Mouse (Mus musculus) midbrain, embryonic 11.5 days (tissue): Measurements from ENCODE around the gene Slc7a5. TPM values are rescaled to one million over a fixed set of nuclear protein-coding genes. Genes with fewer than 3 reads are reported as not detected.

Source experiments
- ATAC-seq: fragments of 200-750 bp; cut with Nextera tagmentation; 2 replicates; pipeline ENCODE4 v1.8.0; 2017; ENCODE audit warnings: moderate TSS enrichment, moderate library complexity; ENCODE audit not compliant: low FRiP score
- DNase-seq: peaks from one replicate; pipeline ENCODE4 v3.0.0; 2015; ENCODE audit warnings: low spot score; ENCODE audit errors: missing footprints
- H3K27ac ChIP-seq: fragments of 300-500 bp; sonication (generic); 2 replicates; pipeline ENCODE4 v1.5.1; 2014; ENCODE audit warnings: low read depth, low read length
- H3K27me3 ChIP-seq: fragments of 300-500 bp; sonication (generic); 2 replicates; pipeline ENCODE4 v1.6.1; 2014; ENCODE audit warnings: mild to moderate bottlenecking, low read length, moderate library complexity, mixed read lengths; ENCODE audit not compliant: control insufficient read depth, insufficient read depth
- H3K36me3 ChIP-seq: fragments of 300-500 bp; sonication (generic); 2 replicates; pipeline ENCODE4 v1.6.1; 2014; ENCODE audit warnings: mild to moderate bottlenecking, low read length, moderate library complexity, mixed read lengths; ENCODE audit not compliant: control insufficient read depth, insufficient read depth
- H3K4me1 ChIP-seq: fragments of 300-500 bp; sonication (generic); 2 replicates; pipeline ENCODE4 v1.6.1; 2014; ENCODE audit warnings: low read length; ENCODE audit not compliant: control insufficient read depth, insufficient read depth
- H3K4me2 ChIP-seq: fragments of 300-500 bp; sonication (generic); 2 replicates; pipeline ENCODE4 v1.6.1; 2014; ENCODE audit warnings: mild to moderate bottlenecking, moderate library complexity
- H3K4me3 ChIP-seq: fragments of 300-500 bp; sonication (generic); 2 replicates; pipeline ENCODE4 v1.5.1; 2014; ENCODE audit warnings: low read depth, low read length
- H3K9ac ChIP-seq: fragments of 300-500 bp; sonication (generic); 2 replicates; pipeline ENCODE4 v1.6.1; 2014; ENCODE audit warnings: low read length
- H3K9me3 ChIP-seq: fragments of 300-500 bp; sonication (generic); 2 replicates; pipeline ENCODE4 v1.6.1; 2016; ENCODE audit warnings: low read length; ENCODE audit not compliant: control insufficient read depth
- WGBS: fragments of 180-500 bp; shearing (Covaris S2); extraction: QIAGEN DNeasy Blood & Tissue Kit; methylation state at CpG from one replicate; pipeline ENCODE4 v1.1.7; 2014; 5-methylcytosine and 5-hydroxymethylcytosine counted together
- polyA plus RNA-seq: library from polyadenylated mRNA; unstranded; fragments of >200 nt; fragmentation: Nextera tagmentation; extraction: Ambion mirVana; gene quantifications from 2 replicates; pipeline ENCODE4 v1.2.1, GENCODE M21; 2014

Gene Slc7a5
- polyA plus RNA-seq, 1 experiment from 2014 or later = 36.5 TPM

- 54% methylated on average over 5 of the region's 5 CpGs for WGBS
- H3K4me3 ChIP-seq = peak overlapping the region; percentile 75
- H3K4me2 ChIP-seq = peak overlapping the region; percentile 99
- no peak overlapping the region for H3K27ac ChIP-seq
- DNase-seq (no peak), ATAC-seq (no peak)
- H3K9me3 ChIP-seq = no peaks in the 10 kb centered on the region
- no peaks in the 10 kb centered on the region for H3K36me3 ChIP-seq
- peaks cover 20% of the 10 kb centered on the region for H3K4me1 ChIP-seq
- peak overlapping the region; percentile 44 for H3K9ac ChIP-seq
- peaks cover 3% of the 10 kb centered on the region; the same call in 1 of the 2 replicates for H3K27me3 ChIP-seq
These were observed 1.6 kb downstream of the Slc7a5 start for GRCm38 (mm10) chr8:121905864-121906263.

- Histone ChIP-seq H3K4me2 (peak overlapping the region; percentile 99), H3K36me3 (no peaks in the 10 kb centered on the region), H3K9ac (peak overlapping the region; percentile 44), H3K27me3 (peaks cover 3% of the 10 kb centered on the region; the same call in 1 of the 2 replicates), H3K27ac (no peak overlapping the region), H3K9me3 (no peaks in the 10 kb centered on the region), H3K4me1 (peaks cover 20% of the 10 kb centered on the region), H3K4me3 (peak overlapping the region; percentile 75; the same call in 1 of the 2 replicates)
- 59% methylated on average over 1 of the region's 1 CpGs for WGBS
- ATAC-seq (no peak), DNase-seq (no peak)
These were observed 2.1 kb downstream of the Slc7a5 start for GRCm38 (mm10) chr8:121905420-121905819.

DNA sequence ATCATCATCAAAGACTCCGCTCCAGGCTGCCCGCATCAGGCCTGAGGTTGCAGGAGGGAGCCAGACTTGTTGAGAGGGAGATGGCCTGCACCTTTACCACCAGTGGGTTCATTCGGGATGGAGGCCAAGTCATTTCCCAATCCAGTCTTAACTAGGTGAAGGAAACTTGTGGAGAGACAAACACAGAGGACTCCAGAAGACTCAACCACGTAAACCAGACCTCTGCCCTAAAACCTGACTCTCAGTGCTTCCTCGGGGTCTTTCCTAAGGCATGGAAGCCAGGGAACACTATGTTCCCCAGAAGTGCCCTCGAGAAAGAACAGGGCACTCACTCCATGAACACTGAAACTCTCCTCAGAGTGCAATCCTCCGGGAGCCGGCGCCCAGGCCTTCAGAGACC, 2.5 kb downstream of the Slc7a5 start:
- Histone ChIP-seq H3K9me3 (no peaks in the 10 kb centered on the region), H3K4me1 (peaks cover 20% of the 10 kb centered on the region), H3K27ac (no peak overlapping the region), H3K4me3 (no peak overlapping the region), H3K36me3 (no peaks in the 10 kb centered on the region), H3K27me3 (peaks cover 3% of the 10 kb centered on the region; the same call in 1 of the 2 replicates), H3K9ac (no peak overlapping the region), H3K4me2 (no peak overlapping the region)
- no peak for ATAC-seq
- no peak for DNase-seq
- WGBS = 89% methylated on average over 9 of the region's 9 CpGs

- H3K9me3 ChIP-seq = no peaks in the 10 kb centered on the region
- 71% methylated on average over 6 of the region's 6 CpGs for WGBS
- ATAC-seq = no peak
- H3K36me3 ChIP-seq = no peaks in the 10 kb centered on the region
- H3K9ac ChIP-seq = no peak overlapping the region
- peaks cover 3% of the 10 kb centered on the region; the same call in 1 of the 2 replicates for H3K27me3 ChIP-seq
- no peak overlapping the region for H3K4me2 ChIP-seq
- no peak overlapping the region for H3K4me3 ChIP-seq
- H3K4me1 ChIP-seq = peaks cover 27% of the 10 kb centered on the region
- H3K27ac ChIP-seq = no peak overlapping the region
- peak; percentile 64 for DNase-seq
These were observed 3.5 kb downstream of the Slc7a5 start for GRCm38 (mm10) chr8:121903977-121904376.

DNA sequence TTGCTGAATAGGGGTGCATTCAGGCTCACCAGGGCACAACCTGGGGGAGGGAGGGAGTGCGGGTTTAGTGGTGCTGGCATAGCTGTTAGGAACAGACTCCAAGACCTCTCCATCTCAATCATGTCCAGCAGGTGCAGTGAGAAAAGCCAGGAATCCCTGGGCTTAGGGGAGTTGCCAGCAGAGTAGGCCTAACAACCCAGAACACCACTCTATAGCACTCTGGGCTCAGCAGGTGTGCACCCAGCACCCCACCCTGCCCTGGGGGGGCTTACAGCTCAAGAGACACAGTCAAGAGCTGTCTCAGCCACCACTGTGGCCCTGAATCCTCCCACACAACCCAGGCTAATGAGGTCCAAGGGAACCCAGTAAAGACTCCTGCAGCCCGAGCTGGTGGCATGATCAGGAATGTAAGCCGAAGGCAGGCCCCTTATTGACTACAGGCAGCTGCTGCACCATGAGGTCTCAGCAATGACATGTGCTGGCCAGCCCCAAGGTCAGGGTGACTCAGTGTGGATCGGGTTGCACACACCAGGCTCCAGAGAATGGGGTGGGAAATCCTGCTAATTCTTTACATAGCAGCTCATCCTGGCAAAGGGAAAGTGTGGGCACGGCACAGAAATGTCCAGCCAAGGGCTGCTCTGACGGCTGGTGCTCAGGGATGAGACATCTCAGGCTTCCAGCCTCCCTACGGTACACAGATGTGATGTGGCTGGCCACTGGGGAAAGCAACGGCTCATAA, 5.8 kb downstream of the Slc7a5 start:
- no peaks in the 10 kb centered on the region for H3K36me3 ChIP-seq
- 64% methylated on average over 8 of the region's 8 CpGs for WGBS
- H3K4me1 ChIP-seq = peaks cover 45% of the 10 kb centered on the region
- no peaks in the 10 kb centered on the region for H3K9me3 ChIP-seq
- peak; percentile 57 for DNase-seq
- no peak overlapping the region for H3K4me2 ChIP-seq
- H3K27ac ChIP-seq = no peak overlapping the region
- no peak overlapping the region for H3K4me3 ChIP-seq
- no peak for ATAC-seq
- peak overlapping the region; percentile 27; the same call in 1 of the 2 replicates for H3K9ac ChIP-seq
- no peaks in the 10 kb centered on the region; the same call in 1 of the 2 replicates for H3K27me3 ChIP-seq

- peak overlapping the region; percentile 79 for H3K27ac ChIP-seq
- H3K4me1 ChIP-seq = peaks cover 39% of the 10 kb centered on the region
- no peaks in the 10 kb centered on the region for H3K27me3 ChIP-seq
- ATAC-seq (0 out of 2 replicates have a peak, but pooled peaks have one; percentile 8), DNase-seq (no peak)
- no peak overlapping the region; the same call in 1 of the 2 replicates for H3K9ac ChIP-seq
- 69% methylated on average over 18 of the region's 18 CpGs for WGBS
- H3K36me3 ChIP-seq = no peaks in the 10 kb centered on the region
- H3K9me3 ChIP-seq = no peaks in the 10 kb centered on the region
- no peak overlapping the region for H3K4me2 ChIP-seq
- H3K4me3 ChIP-seq = no peak overlapping the region
These were observed 8.1 kb downstream of the Slc7a5 start for GRCm38 (mm10) chr8:121899180-121900044.

GRCm38 (mm10) chr8:121898401-121898931, 9.0 kb downstream of the Slc7a5 start:
- Histone ChIP-seq H3K27ac (peak overlapping the region; percentile 79), H3K4me3 (no peak overlapping the region), H3K4me2 (peak overlapping the region; percentile 21), H3K9me3 (no peaks in the 10 kb centered on the region), H3K27me3 (no peaks in the 10 kb centered on the region), H3K4me1 (peaks cover 39% of the 10 kb centered on the region), H3K9ac (peak overlapping the region; percentile 58), H3K36me3 (no peaks in the 10 kb centered on the region)
- DNase-seq = peak; percentile 93
- 5% methylated on average over 4 of the region's 4 CpGs for WGBS
- ATAC-seq = peak; percentile 88

GRCm38 (mm10) chr8:121897871-121898381, 9.6 kb downstream of the Slc7a5 start:
- DNase-seq (no peak), ATAC-seq (no peak)
- Histone ChIP-seq H3K4me3 (no peak overlapping the region), H3K4me2 (peak overlapping the region; percentile 17), H3K9me3 (no peaks in the 10 kb centered on the region), H3K36me3 (no peaks in the 10 kb centered on the region), H3K9ac (peak overlapping the region; percentile 58), H3K27me3 (no peaks in the 10 kb centered on the region), H3K4me1 (peaks cover 39% of the 10 kb centered on the region), H3K27ac (peak overlapping the region; percentile 79)
- WGBS = 30% methylated on average over 7 of the region's 7 CpGs
